Mouse (Mus musculus) E14TG2a.4 (cell line): Measurements from ENCODE around the gene Sec24c.
A peak's percentile ranks its signal among the peaks of the same experiment; 100 is the strongest.
"Not testable (repeated sequence)": the region's sequence is repeated elsewhere in the genome, so short reads cannot be mapped to it uniquely, and the experiment has no call there.

Experiments
- H3K27me3 ChIP-seq: 2 replicates; pipeline ENCODE4 v1.6.1; 2014; ENCODE audit warnings: low read length, control low read depth; ENCODE audit not compliant: insufficient read depth
- H3K36me3 ChIP-seq: 2 replicates; pipeline ENCODE4 v1.6.1; 2014; ENCODE audit warnings: low read length, control low read depth; ENCODE audit not compliant: insufficient read depth
- H3K4me1 ChIP-seq: replicated peaks from 2 replicates; pipeline ENCODE4 v1.6.1; 2014; ENCODE audit warnings: low read depth, low read length, control low read depth
- H3K4me3 ChIP-seq: replicated peaks from 2 replicates; pipeline ENCODE4 v1.5.1; 2014; ENCODE audit warnings: mild to moderate bottlenecking, low read length
- H3K9me3 ChIP-seq: 2 replicates; pipeline ENCODE4 v1.6.1; 2014; ENCODE audit warnings: low read length, control low read depth
- CTCF ChIP-seq: conservative IDR thresholded peaks from 2 replicates; pipeline ENCODE4 v1.5.1; 2014; ENCODE audit warnings: low read length
- NANOG ChIP-seq: IDR thresholded peaks from 2 replicates; pipeline ENCODE4 v1.6.1; 2014; ENCODE audit warnings: borderline replicate concordance, low read length, mixed read lengths
- POU5F1 ChIP-seq: IDR thresholded peaks from 2 replicates; pipeline ENCODE4 v1.6.1; 2014; ENCODE audit warnings: low read length, borderline replicate concordance

Sec24c gene

GRCm38 (mm10) chr14:20695761-20696520 lies 21.8 kb downstream of the Sec24c start:
- Histone ChIP-seq H3K4me3 (peak overlapping the region; percentile 94), H3K36me3 (peaks cover 83% of the 10 kb centered on the region), H3K4me1 (peaks cover 56% of the 10 kb centered on the region), H3K9me3 (no peaks in the 10 kb centered on the region), H3K27me3 (no peaks in the 10 kb centered on the region)
- TF ChIP-seq POU5F1: no peak
- no peak for TF ChIP-seq NANOG
- TF ChIP-seq CTCF: no peak

GRCm38 (mm10) chr14:20696986-20697385 lies 22.9 kb downstream of the Sec24c start:
- no peaks in the 10 kb centered on the region for H3K9me3 ChIP-seq
- no peaks in the 10 kb centered on the region for H3K27me3 ChIP-seq
- TF ChIP-seq CTCF: no peak
- TF ChIP-seq NANOG: no peak
- peaks cover 73% of the 10 kb centered on the region for H3K36me3 ChIP-seq
- peak overlapping the region; percentile 94; the same call in 1 of the 2 replicates for H3K4me3 ChIP-seq
- H3K4me1 ChIP-seq: peaks cover 66% of the 10 kb centered on the region

GRCm38 (mm10) chr14:20698515-20698914 lies 24.4 kb downstream of the Sec24c start:
- Histone ChIP-seq H3K4me1 (peaks cover 66% of the 10 kb centered on the region), H3K4me3 (no peak overlapping the region), H3K36me3 (peaks cover 58% of the 10 kb centered on the region), H3K27me3 (no peaks in the 10 kb centered on the region), H3K9me3 (no peaks in the 10 kb centered on the region)
- TF ChIP-seq NANOG (no peak), POU5F1 (no peak), CTCF (no peak)

GRCm38 (mm10) chr14:20700362-20700761 lies 26.3 kb downstream of the Sec24c start:
- no peaks in the 10 kb centered on the region for H3K27me3 ChIP-seq
- TF ChIP-seq NANOG: no peak
- no peak for TF ChIP-seq CTCF
- no peak for TF ChIP-seq POU5F1
- peaks cover 60% of the 10 kb centered on the region for H3K4me1 ChIP-seq
- peaks cover 64% of the 10 kb centered on the region for H3K36me3 ChIP-seq
- no peaks in the 10 kb centered on the region for H3K9me3 ChIP-seq
- H3K4me3 ChIP-seq: no peak overlapping the region

GRCm38 (mm10) chr14:20701554-20701953 lies 27.4 kb downstream of the Sec24c start:
- peaks cover 51% of the 10 kb centered on the region for H3K4me1 ChIP-seq
- peaks cover 62% of the 10 kb centered on the region for H3K36me3 ChIP-seq
- peak overlapping the region; percentile 94 for H3K4me3 ChIP-seq
- no peak for TF ChIP-seq POU5F1
- TF ChIP-seq NANOG: no peak
- no peak for TF ChIP-seq CTCF
- no peaks in the 10 kb centered on the region for H3K9me3 ChIP-seq
- H3K27me3 ChIP-seq: no peaks in the 10 kb centered on the region

- peaks cover 49% of the 10 kb centered on the region for H3K4me1 ChIP-seq
- H3K36me3 ChIP-seq: peaks cover 55% of the 10 kb centered on the region
- TF ChIP-seq NANOG (no peak), CTCF (no peak), POU5F1 (no peak)
- H3K9me3 ChIP-seq: no peaks in the 10 kb centered on the region
- peak overlapping the region; percentile 94 for H3K4me3 ChIP-seq
- peaks cover 4% of the 10 kb centered on the region; the same call in 1 of the 2 replicates for H3K27me3 ChIP-seq
These were observed 28.1 kb downstream of the Sec24c start for GRCm38 (mm10) chr14:20702096-20702740.

- peaks cover 51% of the 10 kb centered on the region for H3K36me3 ChIP-seq
- no peak for TF ChIP-seq CTCF
- TF ChIP-seq POU5F1: no peak
- no peak for TF ChIP-seq NANOG
- no peaks in the 10 kb centered on the region for H3K9me3 ChIP-seq
- peaks cover 44% of the 10 kb centered on the region for H3K4me1 ChIP-seq
- H3K27me3 ChIP-seq: peaks cover 9% of the 10 kb centered on the region
- peak within 1 kb of the TSS; percentile 94 for H3K4me3 ChIP-seq
These were observed 28.8 kb downstream of the Sec24c start, which contains the start of gene Chchd1 for GRCm38 (mm10) chr14:20702741-20703381. TSS of gene Chchd1 (plus strand) at chr14:20703006.

- Histone ChIP-seq H3K4me1 (peaks cover 44% of the 10 kb centered on the region), H3K36me3 (peaks cover 45% of the 10 kb centered on the region), H3K27me3 (peaks cover 14% of the 10 kb centered on the region), H3K4me3 (peak overlapping the region; percentile 94)
- H3K9me3 ChIP-seq: not testable (repeated sequence)
These were observed 29.4 kb downstream of the Sec24c start for GRCm38 (mm10) chr14:20703461-20703860.
